Mouse (Mus musculus) heart, postnatal 4 days (tissue): ENCODE measurements around the gene 4933405L10Rik. TPM values are rescaled to one million over a fixed set of nuclear protein-coding genes. Genes with fewer than 3 reads are reported as not detected.
A peak's percentile ranks its signal among the peaks of the same experiment; 100 is the strongest.

Experiments used
- DNase-seq: peaks from one replicate; pipeline ENCODE4 v3.0.0; 2021
- total RNA-seq, 2 experiments: library from RNA; stranded (reverse); gene quantifications; 2 replicates each; pipeline ENCODE4 v1.2.3; 2021

Gene 4933405L10Rik
- total RNA-seq, 2 experiments from 2014 or later = not detected

GRCm38 (mm10) chr8:105700966-105701824 is 6.3 kb upstream of the 4933405L10Rik start, which contains the start of the genes Acd and Pard6a:
Gene Acd, minus strand, starts transcription at chr8:105701102.
Gene Pard6a, plus strand, starts transcription at chr8:105701148.
- peak; percentile 98 for DNase-seq

GRCm38 (mm10) chr8:105702001-105702401 is 5.5 kb upstream of the 4933405L10Rik start:
- DNase-seq = no peak

GRCm38 (mm10) chr8:105702731-105703415 is 4.6 kb upstream of the 4933405L10Rik start:
- DNase-seq = no peak

GRCm38 (mm10) chr8:105704146-105704812 is 3.2 kb upstream of the 4933405L10Rik start:
- DNase-seq = no peak

GRCm38 (mm10) chr8:105704955-105705354 is 2.5 kb upstream of the 4933405L10Rik start:
- no peak for DNase-seq

- no peak for DNase-seq
These were observed 1.0 kb upstream of the 4933405L10Rik start for GRCm38 (mm10) chr8:105706426-105706825.

GRCm38 (mm10) chr8:105708675-105709074 is 1.2 kb downstream of the 4933405L10Rik start:
- DNase-seq = no peak

- DNase-seq = no peak
These were observed 1.9 kb downstream of the 4933405L10Rik start for GRCm38 (mm10) chr8:105709317-105709716.

GRCm38 (mm10) chr8:105712286-105712685 is 4.8 kb downstream of the 4933405L10Rik start:
- no peak for DNase-seq

- DNase-seq = peak; percentile 93
These were observed 6.7 kb downstream of the 4933405L10Rik start for GRCm38 (mm10) chr8:105714139-105714538.

GRCm38 (mm10) chr8:105715042-105715441 is 7.6 kb downstream of the 4933405L10Rik start:
- no peak for DNase-seq

GRCm38 (mm10) chr8:105716302-105716945 is 9.0 kb downstream of the 4933405L10Rik start:
- no peak for DNase-seq

GRCm38 (mm10) chr8:105719637-105720036 is 12.2 kb downstream of the 4933405L10Rik start:
- DNase-seq = no peak

GRCm38 (mm10) chr8:105722861-105723260 is 15.4 kb downstream of the 4933405L10Rik start:
- no peak for DNase-seq

GRCm38 (mm10) chr8:105725726-105726125 is 18.3 kb downstream of the 4933405L10Rik start:
- DNase-seq = no peak

GRCm38 (mm10) chr8:105727397-105728124 is 20.1 kb downstream of the 4933405L10Rik start:
- peak; percentile 57 for DNase-seq

- no peak for DNase-seq
These were observed 24.7 kb downstream of the 4933405L10Rik start for GRCm38 (mm10) chr8:105732186-105732585.

- DNase-seq = no peak
These were observed 31.8 kb downstream of the 4933405L10Rik start for GRCm38 (mm10) chr8:105739216-105739615.

GRCm38 (mm10) chr8:105743301-105743700 is 35.8 kb downstream of the 4933405L10Rik start:
- no peak for DNase-seq

GRCm38 (mm10) chr8:105750606-105751005 is 43.2 kb downstream of the 4933405L10Rik start:
- peak; percentile 82 for DNase-seq

GRCm38 (mm10) chr8:105753916-105754315 is 46.5 kb downstream of the 4933405L10Rik start:
- DNase-seq = no peak

- no peak for DNase-seq
These were observed 47.2 kb downstream of the 4933405L10Rik start for GRCm38 (mm10) chr8:105754688-105755087.
